Mouse (Mus musculus) right cerebral cortex, postnatal 36 days (tissue): ENCODE data around the gene Fblim1.

Source experiments
- DNase-seq, 2 experiments: peaks; one replicate each; pipeline ENCODE4 v3.0.0; 2022; ENCODE audit warnings: low spot score in 2 of 2, mixed read lengths in 1 of 2

Gene Fblim1

GRCm38 (mm10) chr4:141539213-141539767 lies 66.6 kb downstream of the Fblim1 start:
- DNase-seq = no peak

GRCm38 (mm10) chr4:141538408-141539212 lies 67.3 kb downstream of the Fblim1 start, which contains the start of gene Spen:
Gene Spen, minus strand, starts transcription at chr4:141538597.
- DNase-seq = peak; percentile 86 to 89

- peak in 1 of 2 experiments; percentile 9 for DNase-seq
Observed at GRCm38 (mm10) chr4:141537706-141538407, 68.0 kb downstream of the Fblim1 start.

GRCm38 (mm10) chr4:141537226-141537610 lies 68.7 kb downstream of the Fblim1 start:
- no peak for DNase-seq

GRCm38 (mm10) chr4:141536291-141537225 lies 69.3 kb downstream of the Fblim1 start:
- peak; percentile 63 to 64 for DNase-seq

- DNase-seq = peak; percentile 57 to 72
Observed at GRCm38 (mm10) chr4:141534947-141535680, 70.8 kb downstream of the Fblim1 start.

GRCm38 (mm10) chr4:141530979-141531378 lies 74.9 kb downstream of the Fblim1 start:
- DNase-seq = no peak

GRCm38 (mm10) chr4:141528938-141529337 lies 77.0 kb downstream of the Fblim1 start:
- no peak for DNase-seq

- no peak for DNase-seq
Observed at GRCm38 (mm10) chr4:141526936-141527650, 78.8 kb downstream of the Fblim1 start.
